Mouse (Mus musculus): ENCODE measurements around the gene Tas2r117. TPM values are rescaled to one million over a fixed set of nuclear protein-coding genes. Genes with fewer than 3 reads are reported as not detected.

Gene Tas2r117
- not detected for polyA plus RNA-seq (2012; fragmentation: generic; extraction: Trizol)

DNA sequence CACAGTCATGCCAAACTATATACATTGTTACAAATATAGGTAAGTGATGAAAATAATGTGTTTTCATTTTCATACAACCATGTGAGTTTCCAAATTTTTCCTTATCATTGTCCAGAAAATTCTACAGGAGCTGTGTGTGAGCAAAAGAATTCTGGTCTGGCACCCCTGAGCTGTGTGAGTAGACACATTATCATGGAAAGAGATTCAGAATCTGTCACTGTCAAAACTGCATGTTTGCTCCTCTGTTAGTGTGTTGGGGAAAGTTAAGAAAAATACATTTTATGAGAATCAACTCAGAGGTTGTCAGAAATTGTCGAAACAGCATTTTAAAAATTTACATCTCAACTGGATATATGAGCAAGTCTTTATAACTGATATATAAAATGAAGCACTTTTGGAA lies at the start of gene Tas2r117:
Gene Tas2r117 (plus strand): TSS at position 301 of the 400 bp plus-strand sequence.
- Histone ChIP-seq H3K4me3 (no peak within 1 kb of the TSS), H3K27me3 (ENCODE audit: control insufficient read depth, insufficient read depth, insufficient read length) (no peaks in the 10 kb centered on the region), H3ac (ENCODE audit: control insufficient read depth, insufficient read length) (no peak within 1 kb of the TSS), H3K36me3 (ENCODE audit: control insufficient read depth, insufficient read depth) (no peaks in the 10 kb centered on the region), H3K4me2 (ENCODE audit: low read depth) (no peak within 1 kb of the TSS), H3K79me2 (ENCODE audit: control insufficient read depth, insufficient read depth) (no peaks in the 10 kb centered on the region)
- TF ChIP-seq CEBPB (IDR thresholded peaks at IDR 0.05; ENCODE audit: insufficient read depth, poor library complexity, severe bottlenecking) (no peak), E2F4 (IDR thresholded peaks at IDR 0.05; ENCODE audit: insufficient read depth) (no peak), MYOG (IDR thresholded peaks at IDR 0.05; ENCODE audit: control insufficient read depth in 1 of 3, insufficient read depth in 1 of 3, insufficient read length in 2 of 3, low read depth in 2 of 3) (no peak), REST (IDR thresholded peaks at IDR 0.05; ENCODE audit: insufficient read depth, insufficient read length) (no peak), POLR2A (IDR thresholded peaks at IDR 0.05; ENCODE audit: insufficient read length, low read depth) (no peak), POLR2AphosphoS2 (IDR thresholded peaks at IDR 0.05; ENCODE audit: insufficient read length, low read depth) (no peak), USF1 (IDR thresholded peaks at IDR 0.05; ENCODE audit: low read depth) (no peak), MAX (IDR thresholded peaks at IDR 0.05; ENCODE audit: low read depth) (no peak), TCF3 (IDR thresholded peaks at IDR 0.05; ENCODE audit: insufficient read length, low read depth) (no peak), SRF (IDR thresholded peaks at IDR 0.05; ENCODE audit: control insufficient read depth, insufficient read length, low read depth) (no peak), TCF12 (IDR thresholded peaks at IDR 0.05; ENCODE audit: insufficient read depth, poor library complexity, severe bottlenecking) (no peak), MYOD1 (IDR thresholded peaks at IDR 0.05; ENCODE audit: control insufficient read depth in 1 of 3, insufficient read length in 2 of 3, low read depth in 2 of 3) (no peak)

DNA sequence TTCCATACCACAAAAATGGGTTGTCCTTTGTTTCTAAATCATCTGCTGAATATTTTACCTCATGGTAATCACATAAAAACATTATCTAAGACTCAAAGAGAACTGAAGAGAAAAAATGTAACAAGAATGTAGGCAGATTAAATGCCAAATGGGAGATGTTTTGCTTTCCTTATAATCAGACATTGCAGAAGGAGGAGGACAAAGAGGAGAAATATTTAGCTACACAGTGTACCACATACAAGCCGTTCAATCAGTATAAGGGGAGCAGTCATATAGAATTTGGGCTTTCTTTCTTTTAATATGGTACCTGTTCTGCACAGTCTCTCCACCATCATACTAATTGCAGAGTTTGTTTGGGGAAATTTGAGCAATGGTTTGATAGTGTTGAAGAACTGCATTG lies 48.2 kb upstream of the Tas2r117 start, which contains the start of gene Tas2r124:
Gene Tas2r124 (plus strand): TSS at position 301 of the 400 bp plus-strand sequence.
- TF ChIP-seq MAX (IDR thresholded peaks at IDR 0.05; ENCODE audit: low read depth) (no peak), POLR2AphosphoS2 (IDR thresholded peaks at IDR 0.05; ENCODE audit: insufficient read length, low read depth) (no peak), MYOD1 (IDR thresholded peaks at IDR 0.05; ENCODE audit: control insufficient read depth in 1 of 3, insufficient read length in 2 of 3, low read depth in 2 of 3) (no peak), TCF3 (IDR thresholded peaks at IDR 0.05; ENCODE audit: insufficient read length, low read depth) (no peak), REST (IDR thresholded peaks at IDR 0.05; ENCODE audit: insufficient read depth, insufficient read length) (no peak), MYOG (IDR thresholded peaks at IDR 0.05; ENCODE audit: control insufficient read depth in 1 of 3, insufficient read depth in 1 of 3, insufficient read length in 2 of 3, low read depth in 2 of 3) (no peak), POLR2A (IDR thresholded peaks at IDR 0.05; ENCODE audit: insufficient read length, low read depth) (no peak), E2F4 (IDR thresholded peaks at IDR 0.05; ENCODE audit: insufficient read depth) (no peak), SRF (IDR thresholded peaks at IDR 0.05; ENCODE audit: control insufficient read depth, insufficient read length, low read depth) (no peak), TCF12 (IDR thresholded peaks at IDR 0.05; ENCODE audit: insufficient read depth, poor library complexity, severe bottlenecking) (no peak), USF1 (IDR thresholded peaks at IDR 0.05; ENCODE audit: low read depth) (no peak), CEBPB (IDR thresholded peaks at IDR 0.05; ENCODE audit: insufficient read depth, poor library complexity, severe bottlenecking) (no peak)
- Histone ChIP-seq H3K27me3 (ENCODE audit: control insufficient read depth, insufficient read depth, insufficient read length) (no peaks in the 10 kb centered on the region), H3K79me2 (ENCODE audit: control insufficient read depth, insufficient read depth) (no peaks in the 10 kb centered on the region)

DNA sequence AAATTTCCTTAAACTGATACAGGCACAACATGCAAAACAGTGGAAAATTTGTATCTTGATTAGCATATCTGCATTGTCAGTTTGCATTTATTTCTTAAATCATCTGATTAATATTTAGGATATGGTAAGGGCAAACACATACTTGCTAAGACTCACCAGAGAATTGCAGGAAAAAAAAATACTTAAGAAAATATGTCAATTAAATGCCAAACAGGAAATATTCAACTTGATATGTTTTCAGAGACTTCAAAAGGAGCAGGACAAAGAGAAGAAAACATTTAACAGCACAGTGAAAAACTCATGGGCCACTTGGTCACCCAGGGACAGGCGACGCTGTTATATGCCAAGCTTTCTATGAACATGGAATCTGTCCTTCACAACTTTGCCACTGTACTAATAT lies 40.8 kb upstream of the Tas2r117 start, which contains the start of gene Tas2r102:
Gene Tas2r102 (plus strand): TSS at position 301 of the 400 bp plus-strand sequence.
- no peak within 1 kb of the TSS for H3ac ChIP-seq (ENCODE audit: control insufficient read depth, insufficient read length)
- no peaks in the 10 kb centered on the region for H3K36me3 ChIP-seq (ENCODE audit: control insufficient read depth, insufficient read depth)
- H3K27me3 ChIP-seq (ENCODE audit: control insufficient read depth, insufficient read depth, insufficient read length): no peaks in the 10 kb centered on the region
- no peak within 1 kb of the TSS for H3K4me2 ChIP-seq (ENCODE audit: low read depth)
- H3K4me3 ChIP-seq: no peak within 1 kb of the TSS
- TF ChIP-seq E2F4 (IDR thresholded peaks at IDR 0.05; ENCODE audit: insufficient read depth) (no peak), CEBPB (IDR thresholded peaks at IDR 0.05; ENCODE audit: insufficient read depth, poor library complexity, severe bottlenecking) (no peak), TCF12 (IDR thresholded peaks at IDR 0.05; ENCODE audit: insufficient read depth, poor library complexity, severe bottlenecking) (no peak), SRF (IDR thresholded peaks at IDR 0.05; ENCODE audit: control insufficient read depth, insufficient read length, low read depth) (no peak), USF1 (IDR thresholded peaks at IDR 0.05; ENCODE audit: low read depth) (no peak), MAX (IDR thresholded peaks at IDR 0.05; ENCODE audit: low read depth) (no peak), POLR2AphosphoS2 (IDR thresholded peaks at IDR 0.05; ENCODE audit: insufficient read length, low read depth) (no peak), TCF3 (IDR thresholded peaks at IDR 0.05; ENCODE audit: insufficient read length, low read depth) (no peak), POLR2A (IDR thresholded peaks at IDR 0.05; ENCODE audit: insufficient read length, low read depth) (no peak), MYOD1 (IDR thresholded peaks at IDR 0.05; ENCODE audit: control insufficient read depth in 1 of 3, insufficient read length in 2 of 3, low read depth in 2 of 3) (no peak), REST (IDR thresholded peaks at IDR 0.05; ENCODE audit: insufficient read depth, insufficient read length) (no peak), MYOG (IDR thresholded peaks at IDR 0.05; ENCODE audit: control insufficient read depth in 1 of 3, insufficient read depth in 1 of 3, insufficient read length in 2 of 3, low read depth in 2 of 3) (no peak)
- no peaks in the 10 kb centered on the region for H3K79me2 ChIP-seq (ENCODE audit: control insufficient read depth, insufficient read depth)

More for the DNA sequence above, 48.2 kb upstream of the Tas2r117 start, which contains the start of gene Tas2r124:
- Histone ChIP-seq H3K36me3 (ENCODE audit: control insufficient read depth, insufficient read depth) (no peaks in the 10 kb centered on the region), H3K4me2 (ENCODE audit: low read depth) (no peak within 1 kb of the TSS), H3K4me3 (no peak within 1 kb of the TSS), H3ac (ENCODE audit: control insufficient read depth, insufficient read length) (no peak within 1 kb of the TSS)

DNA sequence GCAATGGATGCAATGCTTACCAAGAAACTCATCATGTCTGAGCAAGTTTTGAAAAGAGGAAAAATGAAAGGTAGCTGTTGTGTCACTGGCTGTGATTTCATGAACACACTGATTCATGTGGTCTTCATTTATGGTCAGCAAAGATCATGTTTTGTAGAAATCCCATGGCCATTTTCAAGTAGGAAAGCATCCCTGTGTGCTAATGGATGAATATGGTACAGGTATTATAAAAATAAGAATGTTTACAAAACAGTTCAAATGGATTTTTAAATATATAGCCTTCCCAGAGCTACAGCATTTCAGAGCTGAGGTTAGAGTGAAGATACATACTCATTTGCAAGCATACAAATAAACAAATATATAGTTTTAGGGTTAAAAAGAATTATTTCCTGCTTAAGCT lies 24.6 kb upstream of the Tas2r117 start, which contains the start of gene Tas2r136:
Gene Tas2r136 (minus strand): TSS at position 101 of the 400 bp plus-strand sequence.
- Histone ChIP-seq H3K36me3 (ENCODE audit: control insufficient read depth, insufficient read depth) (no peaks in the 10 kb centered on the region), H3K79me2 (ENCODE audit: control insufficient read depth, insufficient read depth) (no peaks in the 10 kb centered on the region), H3K4me2 (ENCODE audit: low read depth) (no peak within 1 kb of the TSS), H3K27me3 (ENCODE audit: control insufficient read depth, insufficient read depth, insufficient read length) (no peaks in the 10 kb centered on the region), H3K4me3 (no peak within 1 kb of the TSS), H3ac (ENCODE audit: control insufficient read depth, insufficient read length) (no peak within 1 kb of the TSS)
- TF ChIP-seq POLR2AphosphoS2 (IDR thresholded peaks at IDR 0.05; ENCODE audit: insufficient read length, low read depth): no peak
- TF ChIP-seq MAX (IDR thresholded peaks at IDR 0.05; ENCODE audit: low read depth): no peak
- no peak for TF ChIP-seq CEBPB (IDR thresholded peaks at IDR 0.05; ENCODE audit: insufficient read depth, poor library complexity, severe bottlenecking)
- no peak for TF ChIP-seq SRF (IDR thresholded peaks at IDR 0.05; ENCODE audit: control insufficient read depth, insufficient read length, low read depth)
- TF ChIP-seq POLR2A (IDR thresholded peaks at IDR 0.05; ENCODE audit: insufficient read length, low read depth): no peak
- no peak for TF ChIP-seq E2F4 (IDR thresholded peaks at IDR 0.05; ENCODE audit: insufficient read depth)
- no peak for TF ChIP-seq TCF12 (IDR thresholded peaks at IDR 0.05; ENCODE audit: insufficient read depth, poor library complexity, severe bottlenecking)
- TF ChIP-seq REST (IDR thresholded peaks at IDR 0.05; ENCODE audit: insufficient read depth, insufficient read length): no peak
- TF ChIP-seq MYOG (IDR thresholded peaks at IDR 0.05; ENCODE audit: control insufficient read depth in 1 of 3, insufficient read depth in 1 of 3, insufficient read length in 2 of 3, low read depth in 2 of 3): no peak
- TF ChIP-seq USF1 (IDR thresholded peaks at IDR 0.05; ENCODE audit: low read depth): no peak
- TF ChIP-seq MYOD1 (IDR thresholded peaks at IDR 0.05; ENCODE audit: control insufficient read depth in 1 of 3, insufficient read length in 2 of 3, low read depth in 2 of 3): no peak

Measured in myocyte (in vitro differentiated cells).